Mouse (Mus musculus): ENCODE data around the gene Zbed3. TPM values are rescaled to one million over a fixed set of nuclear protein-coding genes. Genes with fewer than 3 reads are reported as not detected.

The Zbed3 gene
- polyA plus RNA-seq, 1 experiment: not detected

DNA sequence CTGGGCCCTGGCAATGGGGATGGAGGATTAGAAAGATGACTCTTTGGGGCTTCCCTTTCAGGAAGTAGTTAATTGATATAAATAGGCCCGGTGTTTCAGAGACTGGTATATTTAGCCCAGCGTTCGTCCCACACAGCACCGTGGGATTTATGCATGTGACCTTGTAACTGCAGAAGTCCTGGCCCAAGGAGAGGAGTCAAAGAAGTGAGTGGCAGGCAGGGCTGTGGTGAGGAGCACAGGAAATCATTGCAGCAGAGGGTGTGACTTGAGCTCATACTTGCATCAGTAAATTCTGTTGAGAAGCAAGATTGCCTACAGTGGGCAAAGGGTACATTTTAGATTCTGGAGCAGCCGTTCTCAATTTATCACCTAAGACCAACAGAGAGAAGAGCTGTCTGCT is 59.0 kb downstream of the Zbed3 start:
- Histone ChIP-seq H3K4me1 (ENCODE audit: control insufficient read depth, insufficient read depth, low read length) (peaks cover 4% of the 10 kb centered on the region; the same call in 1 of the 2 replicates), H3K4me3 (ENCODE audit: insufficient read depth, low read depth, low read length) (no peak overlapping the region), H3K27ac (ENCODE audit: insufficient read depth, low read depth, low read length) (no peak overlapping the region)
- WGBS: 62% methylated on average over 5 of the region's 5 CpGs
- TF ChIP-seq POLR2A (IDR thresholded peaks at IDR 0.05; ENCODE audit: insufficient read depth, low read depth, low read length): no peak
- TF ChIP-seq CTCF (IDR thresholded peaks at IDR 0.05; ENCODE audit: insufficient read depth, low read depth, low read length): no peak

Other genes starting within 250 kb of the Zbed3 start
- not detected in 2 replicates for gene Pde8b, start 73.3 kb upstream of the Zbed3 start, polyA plus RNA-seq (2012; ENCODE audit: insufficient read depth, insufficient read length, low replicate concordance, missing spikeins)
- not detected in 2 replicates for gene Aggf1, start 51.7 kb downstream of the Zbed3 start, polyA plus RNA-seq (2012; ENCODE audit: insufficient read depth, insufficient read length, low replicate concordance, missing spikeins)
- gene Crhbp, start 121.3 kb downstream of the Zbed3 start, polyA plus RNA-seq (2012; ENCODE audit: insufficient read depth, insufficient read length, low replicate concordance, missing spikeins): not detected in 2 replicates
- gene S100z, start 155.1 kb downstream of the Zbed3 start, polyA plus RNA-seq (2012; ENCODE audit: insufficient read depth, insufficient read length, low replicate concordance, missing spikeins): not detected in 2 replicates
- gene F2rl1, start 201.6 kb downstream of the Zbed3 start, polyA plus RNA-seq (2012; ENCODE audit: insufficient read depth, insufficient read length, low replicate concordance, missing spikeins): not detected in 2 replicates

Measured in olfactory bulb, adult 2 months (tissue).